Mouse (Mus musculus) liver, embryonic 14.5 days (tissue): ENCODE measurements around the gene Gm49721. TPM values are rescaled to one million over a fixed set of nuclear protein-coding genes. Genes with fewer than 3 reads are reported as not detected.
"Not testable (repeated sequence)": the region's sequence is repeated elsewhere in the genome, so short reads cannot be mapped to it uniquely, and the experiment has no call there.

Experiments used
- ATAC-seq: fragments of 200-750 bp; cut with Nextera tagmentation; 2 replicates; pipeline ENCODE4 v1.8.0; 2017; ENCODE audit warnings: moderate number of reproducible peaks, mild to moderate bottlenecking, moderate library complexity; ENCODE audit not compliant: insufficient read depth
- DNase-seq, 3 experiments: peaks; one replicate each; pipeline ENCODE4 v3.0.0-alpha.2; 2012 to 2013; ENCODE audit warnings: low read depth in 3 of 3, low spot score in 3 of 3
- H3K27ac ChIP-seq: fragments of 300-500 bp; sonication (generic); 2 replicates; pipeline ENCODE4 v1.5.1; 2014; ENCODE audit warnings: moderate library complexity, mild to moderate bottlenecking, control low read depth, inconsistent platforms
- H3K27me3 ChIP-seq: fragments of 300-500 bp; sonication (generic); 2 replicates; pipeline ENCODE4 v1.6.1; 2014; ENCODE audit warnings: mild to moderate bottlenecking, low read length, moderate library complexity; ENCODE audit not compliant: control insufficient read depth, insufficient read depth
- H3K36me3 ChIP-seq: fragments of 300-500 bp; sonication (generic); replicated peaks from 2 replicates; pipeline ENCODE4 v1.6.1; 2014; ENCODE audit warnings: low read depth; ENCODE audit not compliant: control insufficient read depth, insufficient read depth
- H3K4me1 ChIP-seq, 2 experiments: fragments of 200-500 bp in 1 of 2; fragments of 300-500 bp in 1 of 2; sonication (generic) in 1 of 2; replicated peaks; 2 replicates each; pipeline ENCODE4 v1.6.1; 2012 to 2014; ENCODE audit warnings: antibody characterized with exemption in 1 of 2, inconsistent platforms in 1 of 2, low read length in 1 of 2; ENCODE audit not compliant: control insufficient read depth in 2 of 2, insufficient read depth in 2 of 2
- H3K4me2 ChIP-seq: fragments of 300-500 bp; sonication (generic); 2 replicates; pipeline ENCODE4 v1.6.1; 2014; ENCODE audit warnings: low read depth, mild to moderate bottlenecking, control low read depth, moderate library complexity
- H3K4me3 ChIP-seq, 2 experiments: fragments of 200-500 bp in 1 of 2; fragments of 300-500 bp in 1 of 2; sonication (generic) in 1 of 2; 2 replicates each; pipeline ENCODE4 v1.5.1; 2012 to 2014; ENCODE audit warnings: low read depth in 2 of 2, low read length in 2 of 2, mild to moderate bottlenecking in 2 of 2, control low read depth in 1 of 2, inconsistent platforms in 1 of 2, moderate library complexity in 1 of 2; ENCODE audit not compliant: insufficient read depth in 1 of 2
- H3K9ac ChIP-seq: fragments of 300-500 bp; sonication (generic); replicated peaks from 2 replicates; pipeline ENCODE4 v1.6.1; 2014; ENCODE audit warnings: mild to moderate bottlenecking, control low read depth, moderate library complexity
- H3K9me3 ChIP-seq: fragments of 300-500 bp; sonication (generic); 2 replicates; pipeline ENCODE4 v1.6.1; 2016; ENCODE audit warnings: low read length, mixed read lengths; ENCODE audit not compliant: control insufficient read depth
- WGBS: fragments of 180-500 bp; shearing (Covaris S2); extraction: QIAGEN DNeasy Blood & Tissue Kit; methylation state at CpG from one replicate; pipeline ENCODE4 v1.1.7; 2014; ENCODE audit not compliant: insufficient replicate concordance; 5-methylcytosine and 5-hydroxymethylcytosine counted together
- polyA plus RNA-seq, 2 experiments: library from polyadenylated mRNA; depleted of rRNA in 1 of 2; stranded (reverse) in 1 of 2; unstranded in 1 of 2; fragments of >200 nt; fragmentation: Nextera tagmentation in 1 of 2; extraction: Ambion mirVana in 1 of 2; gene quantifications; 2 replicates each; pipeline versions ENCODE4 v1.2.1 to v1.2.3; 2012 to 2014

Gm49721 gene
- polyA plus RNA-seq, 2 experiments: 0.10 TPM; not detected in 1

GRCm38 (mm10) chr17:6986118-6986517 lies 7.4 kb downstream of the Gm49721 start:
- WGBS: 76% methylated on average over 1 of the region's 1 CpGs
- H3K36me3 ChIP-seq, H3K4me2 ChIP-seq, ATAC-seq, H3K9me3 ChIP-seq, H3K27me3 ChIP-seq, H3K4me1 ChIP-seq, DNase-seq, H3K27ac ChIP-seq, H3K9ac ChIP-seq, H3K4me3 ChIP-seq: not testable (repeated sequence)

- not testable (repeated sequence) for ATAC-seq, H3K27me3 ChIP-seq, H3K27ac ChIP-seq
Measured at GRCm38 (mm10) chr17:6995504-6995903, 16.8 kb downstream of the Gm49721 start.

DNA sequence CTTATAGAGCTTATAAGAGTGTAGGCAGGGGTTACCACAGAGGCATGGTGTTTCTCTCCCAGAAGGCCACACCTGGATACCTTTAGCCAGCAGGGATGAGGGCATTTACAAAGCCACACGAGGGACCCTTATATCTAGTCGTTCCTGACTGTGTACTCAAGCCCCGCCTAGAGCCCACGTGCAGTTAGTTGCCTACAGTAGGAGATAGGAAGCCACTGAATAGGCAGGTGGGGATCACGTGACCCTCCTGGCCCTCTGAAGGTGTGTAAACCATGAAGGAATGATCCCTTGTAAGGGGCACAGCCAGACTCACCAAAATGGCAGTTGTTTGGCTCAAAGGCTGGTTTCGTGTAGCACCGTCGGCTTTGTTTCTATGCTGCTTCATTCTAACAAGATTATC lies 18.1 kb downstream of the Gm49721 start:
- ATAC-seq, H3K9me3 ChIP-seq, H3K4me2 ChIP-seq, H3K36me3 ChIP-seq, H3K9ac ChIP-seq, H3K27me3 ChIP-seq, DNase-seq, H3K27ac ChIP-seq, H3K4me3 ChIP-seq, H3K4me1 ChIP-seq: not testable (repeated sequence)
- WGBS: 64% methylated on average over 8 of the region's 8 CpGs

More at GRCm38 (mm10) chr17:6995504-6995903, 16.8 kb downstream of the Gm49721 start:
- DNase-seq, H3K9me3 ChIP-seq, H3K4me1 ChIP-seq, H3K4me2 ChIP-seq, H3K36me3 ChIP-seq, H3K9ac ChIP-seq, H3K4me3 ChIP-seq: not testable (repeated sequence)
- WGBS: no CpG with 5 or more reads among the region's 6 CpGs

DNA sequence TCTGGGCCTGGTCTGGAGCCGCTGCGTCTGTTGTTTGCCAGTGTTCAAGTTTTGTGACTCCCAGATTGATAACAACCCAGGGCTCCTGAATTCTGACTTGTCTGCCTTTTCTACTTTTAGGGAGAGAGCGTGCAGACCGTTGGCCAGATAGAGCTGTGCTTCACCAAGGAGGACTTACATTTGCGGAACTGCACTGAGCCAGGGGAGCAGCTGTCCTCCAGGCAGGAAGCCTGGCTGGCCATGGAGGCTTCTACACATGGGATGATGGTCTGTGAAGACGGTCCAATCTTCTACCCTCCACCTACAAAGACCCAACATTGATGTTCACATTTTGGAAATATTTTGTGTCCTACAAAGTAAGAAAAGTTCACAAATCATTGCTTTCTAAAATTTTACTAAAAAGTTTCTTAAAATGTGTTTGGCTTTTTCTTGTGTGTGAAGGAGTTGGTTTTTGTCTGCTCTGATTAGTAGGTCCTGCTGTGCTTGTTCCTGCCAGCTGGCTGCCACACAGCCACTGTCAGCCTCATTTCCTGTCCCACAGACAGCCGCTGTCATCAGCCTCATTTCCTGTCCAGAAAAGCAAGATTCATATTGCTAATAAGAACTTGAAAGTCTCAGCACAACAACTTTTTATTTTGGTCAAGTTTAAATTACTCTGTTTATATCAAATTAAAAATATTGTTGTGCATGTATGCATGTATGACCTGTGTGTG lies 19.2 kb downstream of the Gm49721 start:
- not testable (repeated sequence) for H3K4me3 ChIP-seq, ATAC-seq, H3K27ac ChIP-seq, H3K36me3 ChIP-seq, DNase-seq, H3K9ac ChIP-seq, H3K4me2 ChIP-seq, H3K4me1 ChIP-seq, H3K27me3 ChIP-seq, H3K9me3 ChIP-seq
- WGBS: no CpG with 5 or more reads among the region's 7 CpGs

DNA sequence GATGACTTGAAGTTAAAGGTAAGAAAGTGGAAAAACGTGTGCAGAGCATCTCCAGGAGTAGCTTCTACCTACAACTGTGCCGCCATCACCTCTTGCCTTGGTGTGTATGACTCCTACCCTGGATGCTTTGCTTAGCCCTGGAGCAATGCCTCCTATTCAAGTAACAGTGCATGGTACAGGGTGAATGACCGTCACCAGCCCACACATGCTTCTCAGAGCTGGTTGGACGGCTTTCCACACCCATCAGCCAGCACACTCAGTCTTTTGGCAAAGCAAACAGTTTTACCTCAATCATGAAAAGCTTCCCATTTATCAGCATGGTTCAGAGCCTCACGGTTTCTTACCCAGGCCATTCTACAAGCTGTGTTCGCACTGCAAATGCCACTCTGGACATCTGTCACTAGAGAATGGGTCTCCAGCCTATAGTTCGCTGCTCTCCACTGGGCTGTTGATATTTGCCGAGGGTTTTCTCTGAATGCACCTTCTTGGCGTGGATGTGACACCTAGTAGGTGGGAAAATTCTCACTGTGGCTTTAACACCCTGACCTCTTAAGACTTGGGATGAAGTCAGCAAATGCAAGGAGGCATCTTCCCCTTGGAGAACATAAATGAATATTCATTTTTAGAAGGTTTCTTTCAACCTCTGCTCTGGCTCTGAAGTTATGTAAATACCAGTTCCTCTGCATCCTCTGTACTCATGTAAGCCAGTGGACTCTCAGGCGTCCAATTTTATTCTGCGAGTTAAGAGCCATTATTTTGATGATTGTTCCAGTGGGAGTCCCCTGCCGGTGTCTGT lies 23.3 kb downstream of the Gm49721 start:
- not testable (repeated sequence) for H3K9ac ChIP-seq, H3K4me2 ChIP-seq, ATAC-seq, H3K4me1 ChIP-seq, H3K4me3 ChIP-seq, H3K36me3 ChIP-seq, H3K27ac ChIP-seq, H3K9me3 ChIP-seq, DNase-seq, H3K27me3 ChIP-seq
- 64% methylated on average over 9 of the region's 12 CpGs for WGBS

DNA sequence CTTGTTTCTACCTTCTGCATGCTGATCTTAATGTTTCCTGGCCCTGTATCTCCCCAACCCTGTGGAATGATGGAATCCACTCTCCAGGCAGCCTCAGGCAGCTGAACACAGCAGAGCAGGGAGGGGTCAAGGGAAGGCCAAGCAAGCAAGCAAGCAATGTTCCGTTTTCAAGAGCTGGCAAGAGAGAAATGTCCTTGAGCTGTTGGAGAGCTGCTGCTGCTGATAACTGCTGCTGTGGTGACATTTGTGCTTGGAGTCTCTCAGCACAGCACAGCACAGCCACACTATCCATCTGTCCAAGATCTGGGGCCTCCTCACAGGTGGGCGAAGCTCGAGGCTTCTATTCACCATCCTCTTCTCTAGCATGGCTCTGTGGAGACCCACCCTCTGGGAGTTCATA lies 24.7 kb downstream of the Gm49721 start:
- H3K9ac ChIP-seq, H3K27ac ChIP-seq, H3K4me1 ChIP-seq, ATAC-seq, H3K36me3 ChIP-seq, DNase-seq, H3K4me3 ChIP-seq, H3K4me2 ChIP-seq, H3K27me3 ChIP-seq, H3K9me3 ChIP-seq: not testable (repeated sequence)
- WGBS: no CpG with 5 or more reads among the region's 3 CpGs

DNA sequence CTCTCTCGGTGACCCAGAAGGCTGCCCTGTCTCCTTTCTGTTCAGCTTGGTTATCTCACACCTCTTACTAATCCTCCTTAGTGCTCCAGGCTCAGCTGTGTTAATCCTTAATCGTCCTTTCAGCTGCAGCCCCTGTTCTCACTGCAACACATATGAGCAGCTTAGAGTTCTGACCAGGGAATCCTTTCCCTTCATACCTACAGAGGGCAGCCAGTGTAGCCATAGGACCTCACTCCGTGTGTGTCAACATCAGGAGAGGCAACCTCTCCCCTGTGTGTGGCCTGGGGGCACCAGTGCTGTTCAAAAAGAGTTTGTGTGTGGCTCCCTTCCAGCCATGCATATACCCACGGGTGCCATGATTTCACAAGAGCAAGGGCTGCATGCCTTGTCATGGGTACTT lies 26.9 kb downstream of the Gm49721 start:
- not testable (repeated sequence) for H3K36me3 ChIP-seq, H3K4me2 ChIP-seq, ATAC-seq, H3K27me3 ChIP-seq, H3K9me3 ChIP-seq, H3K9ac ChIP-seq, H3K4me1 ChIP-seq, H3K27ac ChIP-seq, H3K4me3 ChIP-seq, DNase-seq
- 41% methylated on average over 3 of the region's 4 CpGs for WGBS

DNA sequence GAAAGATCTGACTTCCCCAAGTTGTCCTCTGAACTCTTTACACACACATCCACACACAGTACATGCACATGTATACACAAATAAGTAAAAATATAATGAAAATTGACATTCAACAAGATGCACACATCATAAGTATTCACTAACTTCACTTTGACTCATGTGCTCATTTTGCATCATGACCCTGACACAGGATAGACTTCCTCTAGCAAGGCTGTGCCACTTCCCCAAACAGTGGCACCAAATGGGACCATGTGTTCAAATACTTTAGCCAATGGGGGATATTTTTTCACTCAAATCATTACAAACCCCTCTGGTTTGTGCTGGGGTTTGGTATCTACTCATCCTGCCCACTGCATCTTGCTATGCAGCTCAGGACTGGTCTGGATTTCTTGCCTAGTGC lies 30.2 kb downstream of the Gm49721 start:
- H3K4me3 ChIP-seq, H3K27ac ChIP-seq, H3K36me3 ChIP-seq, H3K9me3 ChIP-seq, H3K4me2 ChIP-seq, ATAC-seq, H3K27me3 ChIP-seq, H3K4me1 ChIP-seq, H3K9ac ChIP-seq, DNase-seq: not testable (repeated sequence)
